Mouse (Mus musculus) adrenal gland, adult (tissue): ENCODE data around the gene Nos1.

ENCODE experiments used
- DNase-seq, 2 experiments: peaks; one replicate each; pipeline ENCODE4 v3.0.0; 2022 to 2023; ENCODE audit warnings: low spot score in 1 of 2; ENCODE audit not compliant: inconsistent age in 2 of 2

Gene Nos1

GRCm38 (mm10) chr5:117953893-117954292 lies 173.1 kb downstream of the Nos1 start:
- DNase-seq = no peak

GRCm38 (mm10) chr5:117954429-117954828 lies 173.6 kb downstream of the Nos1 start:
- DNase-seq = no peak

- DNase-seq = peak in 1 of 2 experiments; percentile 77
Measured at GRCm38 (mm10) chr5:117955675-117956420, 175.0 kb downstream of the Nos1 start.

- peak in 1 of 2 experiments; percentile 46 for DNase-seq
Measured at GRCm38 (mm10) chr5:117964750-117965149, 183.9 kb downstream of the Nos1 start.

GRCm38 (mm10) chr5:117966956-117967355 lies 186.1 kb downstream of the Nos1 start:
- no peak for DNase-seq

GRCm38 (mm10) chr5:117967659-117968069 lies 186.8 kb downstream of the Nos1 start:
- peak in 1 of 2 experiments; percentile 40 for DNase-seq

- DNase-seq = no peak
Measured at GRCm38 (mm10) chr5:117969681-117970427, 189.0 kb downstream of the Nos1 start.

GRCm38 (mm10) chr5:117976263-117976656 lies 195.4 kb downstream of the Nos1 start:
- no peak for DNase-seq

GRCm38 (mm10) chr5:117976657-117977500 lies 196.0 kb downstream of the Nos1 start, which contains the start of gene Fbxo21:
Fbxo21 (plus strand) TSS chr5:117976730.
- DNase-seq = peak; percentile 98 to 99

GRCm38 (mm10) chr5:117977501-117978158 lies 196.8 kb downstream of the Nos1 start:
- DNase-seq = peak in 1 of 2 experiments; percentile 51

GRCm38 (mm10) chr5:117978159-117978697 lies 197.4 kb downstream of the Nos1 start:
- peak; percentile 71 to 85 for DNase-seq

- peak in 1 of 2 experiments; percentile 21 for DNase-seq
Measured at GRCm38 (mm10) chr5:117979082-117979481, 198.2 kb downstream of the Nos1 start.

GRCm38 (mm10) chr5:117980921-117981320 lies 200.1 kb downstream of the Nos1 start:
- peak in 1 of 2 experiments; percentile 22 for DNase-seq

- no peak for DNase-seq
Measured at GRCm38 (mm10) chr5:117981943-117982342, 201.1 kb downstream of the Nos1 start.

GRCm38 (mm10) chr5:117986327-117986726 lies 205.5 kb downstream of the Nos1 start:
- peak in 1 of 2 experiments; percentile 58 for DNase-seq

- DNase-seq = peak in 1 of 2 experiments; percentile 49
Measured at GRCm38 (mm10) chr5:117987891-117988290, 207.1 kb downstream of the Nos1 start.

- peak; percentile 54 to 67 for DNase-seq
Measured at GRCm38 (mm10) chr5:117988367-117988766, 207.5 kb downstream of the Nos1 start.

- peak; percentile 67 to 80 for DNase-seq
Measured at GRCm38 (mm10) chr5:117989773-117990172, 208.9 kb downstream of the Nos1 start.

- peak; percentile 53 to 76 for DNase-seq
Measured at GRCm38 (mm10) chr5:117990957-117991356, 210.1 kb downstream of the Nos1 start.

GRCm38 (mm10) chr5:117993550-117993949 lies 212.7 kb downstream of the Nos1 start:
- peak; percentile 21 to 30 for DNase-seq
